Mouse (Mus musculus) heart, adult 8-10 months (tissue): ENCODE data around the gene Adss. TPM values are rescaled to one million over a fixed set of nuclear protein-coding genes. Genes with fewer than 3 reads are reported as not detected.
A peak's percentile ranks its signal among the peaks of the same experiment; 100 is the strongest.
"Not testable (repeated sequence)": the region's sequence is repeated elsewhere in the genome, so short reads cannot be mapped to it uniquely, and the experiment has no call there.

Experiments
- DNase-seq: peaks from one replicate; pipeline ENCODE4 v3.0.0; 2022; ENCODE audit warnings: low spot score
- total RNA-seq, 4 experiments: library from RNA; stranded (reverse); gene quantifications; 2 replicates each; pipeline ENCODE4 v1.2.4; 2022

Adss gene
- 1 to 10 TPM; 6.7 to 7.4 (median 7.4) TPM for total RNA-seq

GRCm38 (mm10) chr1:177796193-177796939 is at the start of gene Adss:
TSS of gene Adss (minus strand) at chr1:177796511.
- peak; percentile 97 for DNase-seq

- DNase-seq, result not testable (repeated sequence)
These were observed 49.5 kb upstream of the Adss start for GRCm38 (mm10) chr1:177845812-177846211.

- DNase-seq, result not testable (repeated sequence)
These were observed 31.5 kb upstream of the Adss start for GRCm38 (mm10) chr1:177827776-177828175.

- not testable (repeated sequence) for DNase-seq
These were observed 10.5 kb upstream of the Adss start for GRCm38 (mm10) chr1:177806772-177807171.

GRCm38 (mm10) chr1:177803511-177803910 is 7.2 kb upstream of the Adss start:
- DNase-seq, result no peak

- DNase-seq, result no peak
These were observed 942 bp upstream of the Adss start for GRCm38 (mm10) chr1:177797151-177797755.

GRCm38 (mm10) chr1:177795421-177796192 is 704 bp downstream of the Adss start:
- no peak for DNase-seq

GRCm38 (mm10) chr1:177794866-177795265 is 1.4 kb downstream of the Adss start:
- no peak for DNase-seq

- DNase-seq, result no peak
These were observed 3.5 kb downstream of the Adss start for GRCm38 (mm10) chr1:177792835-177793234.

- no peak for DNase-seq
These were observed 18.9 kb downstream of the Adss start for GRCm38 (mm10) chr1:177777397-177777796.

GRCm38 (mm10) chr1:177768931-177769330 is 27.4 kb downstream of the Adss start:
- DNase-seq, result no peak

GRCm38 (mm10) chr1:177757249-177757648 is 39.1 kb downstream of the Adss start:
- no peak for DNase-seq

GRCm38 (mm10) chr1:177753496-177753895 is 42.8 kb downstream of the Adss start:
- DNase-seq, result no peak

GRCm38 (mm10) chr1:177747869-177748540 is 48.3 kb downstream of the Adss start:
- DNase-seq, result no peak

GRCm38 (mm10) chr1:177744521-177745325 is 51.6 kb downstream of the Adss start:
- no peak for DNase-seq

- DNase-seq, result no peak
These were observed 54.2 kb downstream of the Adss start for GRCm38 (mm10) chr1:177742119-177742518.

- no peak for DNase-seq
These were observed 55.6 kb downstream of the Adss start for GRCm38 (mm10) chr1:177740707-177741106.

GRCm38 (mm10) chr1:177737505-177738105 is 58.7 kb downstream of the Adss start:
- no peak for DNase-seq

GRCm38 (mm10) chr1:177731973-177732372 is 64.3 kb downstream of the Adss start:
- no peak for DNase-seq
